Mouse (Mus musculus): ENCODE data around the gene Car8.
"Not testable (repeated sequence)": the region's sequence is repeated elsewhere in the genome, so short reads cannot be mapped to it uniquely, and the experiment has no call there.

Car8 gene

DNA sequence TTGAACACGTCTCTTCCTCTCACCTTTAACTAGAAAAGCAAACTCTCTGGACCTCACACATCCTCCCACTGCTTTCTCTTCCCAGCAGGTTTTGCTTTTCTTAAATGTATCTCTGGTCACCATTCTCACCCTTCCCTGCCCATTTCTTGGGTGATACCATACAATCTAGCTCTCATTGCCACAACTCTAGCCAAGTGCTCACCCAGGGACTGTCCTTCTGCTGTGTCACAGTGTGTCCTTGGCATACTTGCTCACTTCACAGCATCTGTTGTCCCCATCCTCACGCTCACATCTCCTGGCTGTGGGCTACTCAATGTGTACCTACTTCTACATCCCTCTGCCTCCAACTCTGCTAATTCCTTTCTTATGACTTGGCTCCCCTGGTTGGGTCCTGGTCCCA lies 37.2 kb downstream of the Car8 start:
- DNase-seq, result no peak

DNA sequence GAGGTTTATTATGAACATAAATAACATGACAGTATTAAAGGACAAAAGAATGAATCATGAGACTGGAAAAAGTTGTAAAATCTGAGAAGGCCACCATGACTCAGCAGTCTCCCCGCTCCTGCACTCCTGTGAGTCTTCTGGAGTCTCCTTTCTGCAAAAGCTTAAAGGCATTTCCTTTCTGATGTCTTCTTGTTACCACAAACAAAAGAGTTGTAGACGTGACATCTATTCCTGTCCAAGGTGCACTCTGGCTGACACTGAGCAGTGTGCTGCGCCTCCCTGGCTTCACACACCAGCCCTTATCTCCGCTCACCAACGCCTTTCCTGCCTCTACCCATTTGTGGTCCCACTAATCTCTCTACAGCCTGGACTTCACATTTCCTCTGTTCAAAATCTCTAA lies 38.8 kb downstream of the Car8 start:
- no peak for DNase-seq

DNA sequence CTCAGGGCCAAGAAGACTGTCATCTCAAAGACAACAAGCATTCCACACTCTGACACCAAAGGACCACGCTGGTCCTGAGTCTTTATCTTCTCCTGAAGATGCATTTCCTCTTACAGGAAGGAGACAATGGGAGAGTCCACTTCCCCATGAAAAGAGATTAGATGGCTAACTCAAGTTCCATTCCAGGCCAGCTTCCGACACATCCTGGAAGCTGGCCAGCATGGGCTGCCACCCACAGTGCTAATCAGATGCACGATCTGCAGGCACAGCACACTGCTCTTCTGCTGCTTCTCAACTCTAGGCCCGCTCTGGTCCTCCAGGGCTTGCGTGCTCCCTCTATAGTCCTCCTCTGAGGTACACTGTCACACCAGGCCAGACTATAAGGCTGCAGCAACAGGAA lies 40.8 kb downstream of the Car8 start:
- no peak for DNase-seq

DNA sequence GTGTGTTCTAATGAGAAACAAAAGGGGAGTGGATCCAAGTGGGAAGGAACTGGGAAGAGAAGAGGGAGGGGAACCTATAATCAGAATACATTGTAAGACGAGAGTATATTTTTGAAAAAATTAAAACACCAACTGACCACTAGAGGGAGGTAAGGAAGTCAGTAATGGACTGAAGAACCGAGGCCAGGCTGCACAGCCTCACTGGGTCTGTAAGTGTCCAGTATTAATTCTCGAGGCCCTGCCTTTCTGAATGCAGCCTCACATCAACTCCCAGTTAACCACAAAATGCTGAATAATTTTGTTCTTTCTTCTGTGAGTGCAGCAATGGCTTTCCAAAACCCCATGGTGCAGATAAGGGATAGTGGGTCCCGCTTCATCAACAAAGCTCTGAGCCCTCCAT lies 48.4 kb downstream of the Car8 start:
- DNase-seq, result no peak

DNA sequence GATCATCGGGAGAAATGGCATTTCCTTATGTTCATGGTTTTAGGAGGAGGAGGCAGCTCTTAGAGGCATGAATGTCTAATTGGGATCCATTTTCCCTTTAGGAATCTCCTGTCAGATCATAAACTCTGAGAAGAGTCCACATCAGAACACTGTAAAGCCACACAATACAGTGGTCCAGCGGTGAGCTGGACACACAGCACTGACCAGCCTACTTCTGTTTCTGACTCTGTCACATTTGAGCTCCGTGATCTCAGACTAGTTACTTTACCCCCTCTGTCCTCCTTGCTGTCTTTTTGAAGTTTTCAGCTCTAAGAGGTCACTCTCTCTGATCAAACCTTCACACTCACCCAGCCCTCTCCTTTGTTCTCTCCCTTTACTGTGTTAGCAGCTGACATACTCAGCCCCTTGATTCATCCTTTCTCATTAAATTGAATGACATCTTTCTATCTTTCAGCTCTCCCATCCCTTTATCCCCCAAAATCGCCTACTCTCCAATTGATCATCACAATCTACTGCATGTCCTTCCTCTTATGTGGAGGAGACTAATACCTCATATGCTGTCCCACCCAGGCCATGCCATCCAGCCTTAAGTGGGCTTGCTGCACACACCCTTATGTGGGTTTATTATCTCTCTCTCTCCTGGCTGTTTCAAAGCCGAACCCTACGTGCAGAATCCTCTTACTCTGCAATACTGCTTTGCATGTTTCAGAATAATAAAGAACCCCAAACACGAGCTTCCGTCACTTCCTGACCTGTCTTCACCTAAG lies 51.7 kb downstream of the Car8 start:
- DNase-seq, result no peak

DNA sequence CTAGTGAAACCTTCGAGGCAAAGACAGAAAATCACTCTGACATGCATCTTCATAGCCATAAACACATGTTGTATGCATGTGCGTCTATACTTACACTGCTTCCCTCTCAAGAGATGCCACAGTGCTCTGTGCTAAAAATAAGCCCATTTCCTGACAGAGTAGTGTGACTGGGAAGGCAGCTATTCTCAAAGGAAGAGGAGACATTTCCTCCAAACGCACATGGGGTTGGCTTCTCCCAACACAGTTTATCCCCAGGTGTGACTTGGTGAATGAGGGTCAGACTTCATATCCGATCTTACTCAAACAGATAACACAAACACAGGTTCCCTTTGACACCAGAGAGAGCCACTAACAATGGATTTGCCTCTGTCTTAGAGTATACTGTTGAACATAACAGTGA lies 58.3 kb downstream of the Car8 start:
- no peak for DNase-seq

DNA sequence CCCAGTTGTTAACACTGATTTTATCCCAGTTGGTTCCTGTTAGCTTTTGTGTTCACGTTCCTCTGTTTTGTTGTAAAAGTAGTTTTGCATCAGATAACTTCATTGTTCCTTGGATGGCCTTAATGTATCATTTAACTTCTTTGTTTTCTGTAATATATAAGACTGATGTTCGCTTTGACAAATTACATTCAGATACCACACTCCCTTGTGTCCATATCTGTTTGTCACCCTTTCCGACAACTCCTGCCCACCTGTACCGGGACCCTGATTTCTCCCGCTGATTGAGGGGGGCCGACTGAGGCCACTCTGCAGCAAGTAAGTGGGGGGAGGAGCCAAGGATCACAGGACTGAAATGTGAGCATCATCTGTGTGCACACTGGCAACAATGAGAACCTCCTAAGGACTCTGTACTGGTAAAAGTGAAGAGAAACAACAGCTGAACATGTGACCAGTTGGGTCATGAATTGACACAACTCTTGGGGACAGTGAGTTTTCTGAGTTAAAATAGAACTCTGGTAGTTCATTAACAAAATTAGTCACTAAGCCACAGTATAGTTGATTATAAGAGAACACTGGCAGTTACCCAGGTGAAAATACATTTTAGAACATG lies 84.1 kb downstream of the Car8 start:
- DNase-seq, result no peak

DNA sequence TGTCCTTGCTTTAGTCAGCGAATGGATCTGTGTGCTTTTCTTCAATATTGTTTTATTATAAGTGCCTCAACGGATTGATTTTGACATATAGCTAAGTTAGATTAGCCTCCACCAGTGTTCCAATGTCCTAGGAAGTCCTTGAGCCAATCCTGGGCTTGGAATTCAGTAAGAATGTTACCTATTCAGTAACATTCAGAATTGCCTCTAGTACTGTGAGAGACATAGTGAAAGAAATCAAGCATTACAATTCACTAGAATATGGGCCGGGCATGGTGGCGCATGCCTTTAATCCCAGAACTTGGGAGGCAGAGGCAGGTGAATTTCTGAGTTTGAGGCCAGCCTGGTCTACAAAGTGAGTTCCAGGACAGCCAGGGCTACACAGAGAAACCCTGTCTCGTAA lies 84.9 kb downstream of the Car8 start:
- DNase-seq, result not testable (repeated sequence)

DNA sequence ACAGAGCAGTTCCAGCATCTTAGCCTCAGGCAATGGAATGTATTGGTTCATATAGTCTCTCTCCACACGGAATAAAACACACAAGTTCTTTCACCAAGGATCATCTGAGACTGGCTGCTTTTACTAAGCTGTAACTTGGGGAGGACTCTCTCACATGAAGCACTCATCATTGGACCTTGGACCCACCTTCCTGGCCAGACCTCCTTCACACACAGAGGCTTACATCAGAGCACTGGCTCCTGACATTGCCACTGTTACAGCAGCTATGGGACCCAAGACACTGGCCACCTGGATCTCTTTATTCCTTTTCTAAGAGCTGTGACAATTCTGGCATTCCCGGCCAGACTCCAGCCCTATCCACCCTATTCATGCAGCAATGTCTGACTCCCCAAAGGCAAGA lies 101.4 kb downstream of the Car8 start:
- DNase-seq, result no peak

DNA sequence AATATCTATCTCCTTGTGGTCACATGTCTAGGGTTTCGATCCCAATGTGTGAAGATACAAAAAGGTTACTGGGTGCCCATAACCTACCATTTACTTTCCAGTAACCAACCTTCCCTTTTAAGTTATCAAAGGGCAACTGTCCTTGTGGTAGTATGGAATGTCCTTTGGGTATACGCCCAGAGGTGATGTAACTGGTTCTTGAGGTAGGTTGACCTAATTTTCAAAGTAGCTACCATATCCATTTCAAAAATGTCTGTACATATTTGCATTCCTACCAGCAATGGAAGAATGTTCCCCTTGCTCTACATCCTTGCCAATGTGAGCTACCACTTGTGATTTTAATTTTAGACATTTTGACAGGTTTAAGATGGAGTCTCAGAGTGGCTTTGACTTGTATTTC lies 106.8 kb downstream of the Car8 start:
- no peak for DNase-seq

DNA sequence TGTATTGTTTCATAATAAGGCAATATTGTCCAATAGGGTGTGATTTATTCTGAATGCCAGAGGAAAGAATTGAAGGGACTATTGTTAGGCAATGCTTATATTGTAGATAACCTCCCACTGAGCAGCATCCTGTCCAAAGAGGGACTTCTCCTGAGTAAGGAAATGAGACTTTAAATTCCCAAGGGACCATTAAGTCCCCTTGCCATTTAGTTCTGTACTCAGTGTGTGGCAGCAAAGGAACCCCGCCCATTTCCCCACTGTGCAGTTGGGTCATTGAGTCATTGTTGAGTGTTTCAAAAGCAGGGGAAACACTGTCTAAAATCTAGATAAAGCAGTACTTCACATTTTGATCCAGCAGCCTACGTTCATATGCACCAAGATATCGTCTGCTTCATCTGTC lies 125.3 kb downstream of the Car8 start:
- no peak for DNase-seq

DNA sequence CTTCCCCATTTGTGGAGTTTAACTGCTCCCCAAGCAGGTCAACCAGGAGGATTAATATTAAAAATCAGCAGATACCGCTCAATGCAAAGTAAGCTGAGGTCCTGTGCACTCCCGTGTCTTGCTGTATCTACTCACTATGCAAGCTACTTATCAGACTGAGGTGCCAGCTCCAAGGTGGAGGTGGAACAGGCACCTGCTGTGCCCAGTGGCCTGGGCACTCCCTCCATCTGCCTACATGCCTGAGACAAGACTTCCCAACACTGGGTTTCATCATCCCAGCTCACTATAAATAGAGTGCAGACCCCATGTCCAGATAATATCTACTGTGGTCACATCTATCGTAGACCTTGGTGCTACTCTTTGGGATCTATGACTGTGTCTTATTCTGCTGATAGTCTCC lies 127.0 kb downstream of the Car8 start:
- DNase-seq, result no peak

DNA sequence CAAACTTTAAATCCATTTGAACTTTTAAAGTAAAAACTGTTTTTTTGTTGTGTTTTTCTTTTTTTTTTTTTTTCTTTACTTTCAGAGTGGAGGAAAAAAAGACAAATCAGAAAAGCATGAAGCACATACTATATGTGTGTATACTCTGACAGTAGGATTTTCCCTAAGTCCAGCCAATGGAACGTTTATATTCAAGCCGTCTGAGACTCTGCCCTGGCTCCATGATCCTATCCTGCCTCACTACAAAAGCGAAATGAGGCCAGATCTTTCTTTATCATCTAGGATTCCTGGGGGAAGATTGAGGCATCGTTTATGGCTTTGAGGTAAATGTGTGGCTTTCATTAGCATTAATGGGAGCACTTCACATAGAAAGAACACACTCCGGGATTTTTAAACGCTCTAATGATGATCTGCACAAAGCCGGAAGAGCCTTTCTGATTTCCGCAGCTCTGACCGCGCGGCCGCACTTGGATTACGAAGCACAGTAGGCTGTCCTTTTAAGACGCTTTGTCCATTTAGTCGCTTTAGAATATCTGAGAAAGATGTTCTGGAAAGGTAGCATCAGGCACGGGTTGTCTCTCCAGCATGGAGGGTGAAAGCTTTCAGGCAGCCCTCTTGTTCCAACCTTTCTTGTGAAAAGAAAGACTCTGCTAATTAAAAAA lies 128.8 kb downstream of the Car8 start:
- DNase-seq, result no peak

DNA sequence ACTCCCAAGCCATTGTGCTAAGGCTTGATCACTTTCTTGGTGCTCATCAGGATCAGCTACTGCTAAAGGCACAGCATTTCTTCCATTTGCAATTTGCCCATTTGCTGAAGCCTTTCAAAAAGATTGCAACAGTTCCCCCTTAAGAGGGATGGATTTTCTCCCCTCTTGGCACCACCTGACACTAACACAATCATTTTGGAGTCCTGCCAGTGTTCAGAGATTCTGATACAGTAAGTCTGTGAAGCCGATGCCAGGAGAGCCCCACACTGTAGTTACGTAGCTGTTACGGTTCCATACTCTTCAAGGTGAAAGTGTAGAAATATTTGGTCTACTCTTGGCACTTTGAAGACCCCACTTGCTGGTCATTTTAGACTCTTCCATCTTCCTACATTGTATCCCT lies 137.4 kb downstream of the Car8 start:
- DNase-seq, result no peak

DNA sequence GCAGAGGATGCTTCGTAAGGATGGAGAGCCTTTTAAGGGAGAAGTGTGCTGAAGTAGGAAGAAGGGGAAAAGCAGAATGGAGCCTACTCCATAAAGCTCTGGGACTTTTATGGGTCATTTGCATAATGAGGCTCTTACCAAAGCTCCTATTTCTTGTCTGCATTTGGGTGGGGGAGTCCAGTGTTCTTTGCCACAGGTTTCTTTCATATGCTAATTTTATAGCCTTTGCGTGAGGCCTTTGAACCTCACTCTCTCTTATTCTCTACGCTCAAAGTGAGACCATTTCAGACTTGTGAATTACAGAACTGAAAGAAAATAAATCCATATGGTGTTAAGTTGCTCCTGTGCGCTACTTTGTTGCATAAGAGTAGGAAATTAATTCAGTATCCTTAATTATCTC lies 140.8 kb downstream of the Car8 start:
- no peak for DNase-seq

DNA sequence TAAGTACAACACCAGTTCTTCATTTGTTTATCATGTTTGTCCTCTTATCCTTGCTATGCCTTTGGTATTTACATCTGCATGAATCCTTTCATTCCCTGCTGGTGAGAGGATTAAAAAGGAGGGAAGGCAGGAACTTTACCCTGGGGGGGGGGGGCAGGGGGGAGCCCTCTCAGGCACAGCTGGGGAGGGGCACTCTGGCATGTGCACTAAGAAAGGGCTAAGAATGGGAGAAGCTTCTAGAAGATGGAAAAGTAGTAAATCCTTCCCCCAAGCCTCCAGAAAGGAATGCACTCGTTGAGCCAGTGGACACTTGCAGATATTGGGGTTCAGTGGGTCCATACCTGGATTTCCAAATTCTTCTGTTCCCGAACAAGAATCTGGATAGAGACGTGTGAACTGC lies 141.2 kb downstream of the Car8 start:
- no peak for DNase-seq

DNA sequence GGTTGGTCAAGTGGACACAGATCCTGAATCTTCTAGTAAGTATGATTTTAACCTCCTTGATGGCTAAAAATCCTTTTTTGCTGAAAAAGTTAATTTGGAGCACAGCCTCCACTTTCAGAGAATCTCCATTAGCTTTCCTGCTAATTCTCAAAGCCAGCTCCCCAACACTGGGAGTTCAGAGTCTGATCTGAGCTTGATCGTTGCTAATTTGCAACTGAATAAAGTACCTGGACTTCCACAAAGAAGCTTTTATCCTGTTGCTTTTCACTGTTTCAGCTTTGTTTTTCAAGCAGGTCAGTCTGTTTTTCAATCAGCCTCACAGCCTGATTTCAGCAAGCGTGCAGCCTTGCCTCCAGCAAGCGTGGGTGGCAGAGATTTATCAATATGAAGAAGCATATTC lies 145.3 kb downstream of the Car8 start:
- not testable (repeated sequence) for DNase-seq
